Mouse (Mus musculus) heart, postnatal 10 days (tissue): Measurements from ENCODE around the gene Chrdl2. TPM values are rescaled to one million over a fixed set of nuclear protein-coding genes. Genes with fewer than 3 reads are reported as not detected.
"Not testable (repeated sequence)": the region's sequence is repeated elsewhere in the genome, so short reads cannot be mapped to it uniquely, and the experiment has no call there.

Experiments used
- DNase-seq, 2 experiments: peaks; one replicate each; pipeline ENCODE4 v3.0.0; 2021
- intact Hi-C: fragments of 180-260 bp; cut with DNase I; formaldehyde crosslinking; loops from one replicate; pipeline ENCODE4 v1.15.1; 2025
- total RNA-seq, 2 experiments: library from RNA; stranded (reverse); gene quantifications; 2 replicates each; pipeline ENCODE4 v1.2.3; 2021

Gene Chrdl2
- total RNA-seq, 2 experiments from 2014 or later = not detected

DNA sequence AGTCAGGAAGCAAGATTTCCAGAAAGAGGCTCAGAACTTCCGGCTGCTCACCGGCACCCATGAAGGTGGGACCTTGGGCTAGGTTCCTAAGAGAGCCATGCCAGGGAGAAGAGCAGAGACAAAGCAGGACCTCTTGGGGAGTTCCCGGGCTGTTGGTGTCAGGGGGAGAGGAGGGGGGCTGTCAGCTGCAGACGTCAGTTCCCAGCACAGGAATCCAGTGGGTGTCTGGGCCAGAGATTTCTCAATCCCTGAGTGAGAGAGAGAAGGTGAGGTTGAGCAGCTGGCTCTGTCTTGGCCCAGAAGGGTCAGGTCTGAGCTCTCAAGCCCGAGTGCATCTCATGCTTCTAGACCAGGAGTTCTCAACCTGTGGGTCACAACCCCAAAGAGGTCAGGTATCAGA is 27.7 kb downstream of the Chrdl2 start:
- intact Hi-C loops = no loop called here
- DNase-seq = no peak

GRCm38 (mm10) chr7:100034815-100035463 is 29.0 kb downstream of the Chrdl2 start:
- intact Hi-C loops = no loop called here
- no peak for DNase-seq

DNA sequence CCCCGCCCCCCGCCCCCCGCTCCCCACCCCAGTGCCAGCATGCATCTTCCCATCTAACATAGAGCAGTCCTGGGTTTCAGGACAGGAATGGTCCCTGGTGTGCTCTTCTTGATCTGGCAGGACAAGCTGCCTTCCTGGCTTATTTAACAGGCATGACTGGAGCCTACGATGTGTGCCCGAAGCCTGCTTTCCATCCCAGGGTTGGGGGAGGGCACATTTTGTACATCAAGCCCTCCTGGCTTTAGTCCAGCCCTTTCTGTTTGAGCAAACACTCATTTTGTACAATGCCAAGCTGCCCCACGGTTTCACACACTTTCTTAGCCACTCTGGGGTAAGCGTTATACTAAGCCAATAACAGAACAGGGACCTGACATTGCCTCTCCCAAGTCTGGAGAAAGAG is 30.1 kb downstream of the Chrdl2 start:
- no peak for DNase-seq
- intact Hi-C loops = no loop called here

DNA sequence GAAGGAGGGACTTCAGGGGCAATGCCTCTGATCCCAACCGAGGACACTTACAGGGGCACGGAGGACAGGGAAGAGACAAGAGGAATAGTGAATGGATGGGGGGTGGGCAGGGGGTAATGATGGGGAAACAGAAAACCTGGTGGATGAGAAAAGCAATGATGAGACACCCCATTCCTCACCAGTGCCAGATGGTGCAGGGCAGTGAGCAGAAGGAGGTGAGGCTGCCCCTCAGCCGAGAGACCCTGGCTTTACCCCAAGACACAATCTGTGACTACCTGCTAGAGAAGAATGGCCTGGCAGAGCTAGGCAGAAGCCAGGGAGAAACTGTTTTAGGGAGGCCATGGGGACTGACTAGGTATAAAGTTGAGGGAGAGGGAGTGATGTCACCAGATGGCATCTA is 30.5 kb downstream of the Chrdl2 start:
- intact Hi-C loops = no loop called here

GRCm38 (mm10) chr7:100042120-100042519 is 36.1 kb downstream of the Chrdl2 start:
- no peak for DNase-seq
- intact Hi-C loops = no loop called here

More for the DNA sequence above, 30.5 kb downstream of the Chrdl2 start:
- no peak for DNase-seq

DNA sequence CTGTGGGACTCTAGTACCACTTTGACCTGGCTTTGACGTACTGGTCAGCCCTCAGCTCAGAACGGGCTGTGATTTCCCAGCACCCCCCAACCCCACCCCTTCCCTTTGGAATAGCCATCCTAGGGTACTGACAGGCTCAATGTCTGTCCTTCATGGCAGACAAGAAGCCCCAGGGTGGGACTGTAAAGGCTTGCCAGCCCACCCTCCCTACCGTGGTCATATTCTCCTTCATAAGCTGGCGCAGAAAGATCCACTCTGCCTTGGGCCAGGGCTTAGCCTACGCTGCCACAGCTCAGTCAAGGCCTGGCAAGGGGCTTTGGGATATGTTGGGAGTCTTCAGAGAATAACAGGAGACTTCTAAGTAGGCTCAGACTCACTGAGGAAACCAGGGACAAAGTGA is 37.1 kb downstream of the Chrdl2 start:
- no peak for DNase-seq
- intact Hi-C loops = no loop called here

DNA sequence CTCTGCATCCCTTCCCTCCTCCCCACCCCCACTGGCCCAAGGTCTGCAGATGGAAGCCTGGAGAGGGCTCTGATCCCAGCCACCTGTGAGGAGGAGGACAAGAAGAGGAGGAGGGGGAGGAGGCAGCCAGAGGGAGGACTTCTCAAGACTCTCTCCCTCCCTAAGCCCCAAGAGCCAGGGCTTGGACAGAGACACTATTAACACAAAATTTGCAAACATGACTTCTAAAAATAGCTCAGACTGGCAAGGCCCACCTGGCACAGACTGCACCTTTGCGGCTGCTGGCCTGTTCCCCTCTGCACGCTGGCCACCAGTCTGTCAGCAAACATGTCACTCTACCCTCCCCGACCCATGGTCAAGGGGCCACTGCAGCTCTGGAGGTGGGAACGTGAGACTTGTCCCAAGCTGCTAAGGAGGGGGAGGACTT is 37.6 kb downstream of the Chrdl2 start:
- intact Hi-C loops = no loop called here
- DNase-seq = peak; percentile 32 to 51

- intact Hi-C loops = no loop called here
- no peak for DNase-seq
Measured at GRCm38 (mm10) chr7:100046486-100046885, 40.5 kb downstream of the Chrdl2 start.

DNA sequence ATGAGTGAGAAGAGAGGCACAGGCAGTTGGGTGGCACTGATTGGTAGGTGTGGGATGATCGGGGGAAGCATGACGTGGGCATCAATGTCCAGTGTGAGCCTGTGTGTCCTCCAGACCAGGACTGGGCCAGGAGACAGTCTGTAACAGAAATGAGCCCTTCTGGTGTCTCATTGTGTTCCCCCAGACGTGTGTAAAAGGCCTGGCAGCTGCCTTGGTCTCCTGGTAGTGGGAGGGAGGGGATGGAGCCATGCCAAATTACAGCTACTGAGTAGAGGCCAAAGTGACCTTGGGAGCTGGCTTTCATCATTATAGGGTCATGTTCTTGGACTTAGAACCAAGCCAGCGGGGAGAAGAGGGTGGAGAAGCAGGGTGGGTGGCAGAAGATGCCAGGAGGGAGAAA is 45.9 kb downstream of the Chrdl2 start:
- peak in 1 of 2 experiments; percentile 24 for DNase-seq
- intact Hi-C loops = no loop called here

GRCm38 (mm10) chr7:100052991-100053390 is 47.0 kb downstream of the Chrdl2 start:
- intact Hi-C loops, DNase-seq: not testable (repeated sequence)

- DNase-seq = peak; percentile 58 to 61
- intact Hi-C loops = no loop called here
Measured at GRCm38 (mm10) chr7:100073959-100074358, 68.0 kb downstream of the Chrdl2 start.

- intact Hi-C loops = no loop called here
- DNase-seq = no peak
Measured at GRCm38 (mm10) chr7:100076296-100076695, 70.3 kb downstream of the Chrdl2 start.

- DNase-seq = no peak
- intact Hi-C loops = no loop called here
Measured at GRCm38 (mm10) chr7:100077071-100077470, 71.1 kb downstream of the Chrdl2 start.

DNA sequence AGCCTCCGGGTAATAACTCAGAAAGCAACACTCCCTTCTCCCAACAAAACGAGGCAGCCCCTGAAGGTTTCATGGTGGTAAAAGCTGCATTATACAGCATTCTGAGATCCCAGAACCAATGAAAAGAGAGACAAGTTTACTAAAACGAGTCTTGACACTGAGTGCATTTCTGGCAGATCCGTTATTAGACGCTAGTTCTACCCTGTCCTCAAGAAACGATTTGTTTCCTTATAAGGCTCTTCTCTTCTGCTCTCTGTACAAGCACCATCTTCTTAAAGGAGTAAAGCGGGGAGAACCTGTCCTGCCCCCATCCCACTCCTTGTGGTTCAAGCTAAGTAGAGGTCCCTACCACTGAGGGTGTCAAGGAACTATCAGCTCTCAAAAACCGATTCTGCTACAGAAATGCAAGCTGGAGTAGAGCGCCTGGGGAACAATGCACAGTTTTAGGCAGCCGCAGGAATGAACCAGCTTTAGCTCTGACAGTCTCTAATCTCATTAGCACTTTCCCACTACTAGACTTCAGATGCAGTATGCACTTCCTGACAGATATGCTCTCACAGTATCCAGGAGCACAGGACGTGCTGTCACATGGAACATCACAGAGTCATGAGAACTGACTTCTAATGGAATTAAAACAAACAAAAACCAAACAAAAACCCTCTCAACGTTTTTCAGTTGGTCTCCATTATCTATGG is 74.3 kb downstream of the Chrdl2 start:
- DNase-seq = no peak
- intact Hi-C loops = no loop called here

DNA sequence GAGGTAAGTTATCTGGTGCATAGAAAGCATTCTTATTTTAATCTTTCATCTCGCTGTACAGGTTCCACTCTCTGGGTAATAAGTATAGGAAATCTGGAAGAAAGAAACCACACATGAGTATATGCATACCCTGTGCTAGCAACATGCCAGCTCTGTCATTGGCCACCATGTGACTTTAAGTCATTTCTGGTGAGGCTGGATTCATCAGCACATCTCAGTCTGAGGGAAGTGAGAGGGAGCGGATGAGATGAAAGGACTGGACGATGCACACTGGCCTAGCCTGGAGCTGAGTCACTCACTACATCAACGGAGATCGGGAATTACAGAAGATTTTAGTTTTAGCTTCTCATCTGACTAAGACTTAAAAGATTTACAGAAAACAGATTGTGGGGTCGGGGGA is 76.9 kb downstream of the Chrdl2 start:
- DNase-seq = no peak

DNA sequence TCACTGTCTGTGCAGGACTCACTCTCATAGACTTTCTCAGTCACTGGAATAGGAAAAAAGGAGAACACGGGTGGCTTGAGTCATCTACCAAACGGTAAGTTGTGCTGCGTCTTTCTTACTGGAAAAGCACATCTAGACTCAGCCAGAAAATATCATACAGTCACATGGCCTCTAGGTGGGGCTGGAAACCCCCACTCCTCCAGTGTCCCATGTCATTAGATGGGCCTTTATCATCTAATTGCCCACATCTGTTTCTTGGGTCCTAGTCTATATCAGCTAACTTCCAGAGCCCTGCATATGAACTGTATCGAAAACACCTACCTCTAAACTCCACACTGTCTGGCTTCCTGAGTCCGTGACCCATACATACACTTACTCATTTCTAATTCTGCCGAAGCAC is 77.8 kb downstream of the Chrdl2 start:
- no peak for DNase-seq
- intact Hi-C loops = no loop called here

More for the DNA sequence above, 76.9 kb downstream of the Chrdl2 start:
- intact Hi-C loops = no loop called here

Other genes starting within 250 kb of the Chrdl2 start
- gene Olfr521, start 242.7 kb upstream of the Chrdl2 start, total RNA-seq = not detected
- gene Neu3, start 177.8 kb upstream of the Chrdl2 start, total RNA-seq = 1 to 10 TPM; 4.0 to 4.3 TPM
- under 1 TPM in 1 of 2 experiments, not detected in 1; 0.10 TPM for gene Xrra1, start 147.1 kb upstream of the Chrdl2 start, total RNA-seq
- 10 to 100 TPM; 49.7 to 66.5 TPM for gene Spcs2, start 142.7 kb upstream of the Chrdl2 start, total RNA-seq
- gene Rnf169, start 25.7 kb upstream of the Chrdl2 start, total RNA-seq = 10 to 100 TPM; 15.7 TPM
- 10 to 100 TPM; 14.9 to 16.2 TPM for gene Pold3, start 115.4 kb downstream of the Chrdl2 start, total RNA-seq
- 1 to 10 TPM; 4.4 to 5.0 TPM for gene Lipt2, start 153.1 kb downstream of the Chrdl2 start, total RNA-seq
- 1 to 10 TPM in 1 of 2 experiments, under 1 TPM in 1; 0.99 to 2.0 TPM for gene Kcne3, start 170.3 kb downstream of the Chrdl2 start, total RNA-seq
- 1 to 10 TPM; 6.9 to 7.0 TPM for gene Pgm2l1, start 221.2 kb downstream of the Chrdl2 start, total RNA-seq